Mouse (Mus musculus) erythroblast, embryonic 14.5 days (primary cell): Measurements from ENCODE around the gene Tut7. TPM values are rescaled to one million over a fixed set of nuclear protein-coding genes. Genes with fewer than 3 reads are reported as not detected.
A peak's percentile ranks its signal among the peaks of the same experiment; 100 is the strongest.
"Not testable (repeated sequence)": the region's sequence is repeated elsewhere in the genome, so short reads cannot be mapped to it uniquely, and the experiment has no call there.

Source experiments
- H3K27me3 ChIP-seq: 2 replicates; pipeline ENCODE4 v1.6.1; 2012; ENCODE audit warnings: inconsistent platforms; ENCODE audit not compliant: control insufficient read depth
- H3K36me3 ChIP-seq: 2 replicates; pipeline ENCODE4 v1.6.1; 2012; ENCODE audit warnings: mild to moderate bottlenecking, inconsistent platforms; ENCODE audit not compliant: control insufficient read depth
- H3K4me1 ChIP-seq: 2 replicates; pipeline ENCODE4 v1.6.1; 2012; ENCODE audit warnings: inconsistent platforms; ENCODE audit not compliant: control insufficient read depth
- H3K4me3 ChIP-seq: replicated peaks from 2 replicates; pipeline ENCODE3; 2012; ENCODE audit warnings: moderate library complexity, mild to moderate bottlenecking, inconsistent platforms
- H3K9me3 ChIP-seq: 2 replicates; pipeline ENCODE4 v1.6.1; 2012; ENCODE audit warnings: low read length, inconsistent platforms, mixed read lengths; ENCODE audit not compliant: control insufficient read depth
- GATA1 ChIP-seq: IDR thresholded peaks from 2 replicates; pipeline ENCODE4 v1.6.1; 2012; ENCODE audit warnings: low read length, inconsistent platforms, mixed read lengths
- TAL1 ChIP-seq: IDR thresholded peaks from 3 replicates; pipeline ENCODE4 v1.6.1; 2012; ENCODE audit warnings: low read length, inconsistent platforms, mixed read lengths
- polyA plus RNA-seq: library from polyadenylated mRNA; stranded (reverse); fragments of >175 nt; gene quantifications from 2 replicates; pipeline ENCODE4 v1.2.3, GENCODE M21; 2012

Gene Tut7
- polyA plus RNA-seq, 1 experiment: 8.1 TPM

DNA sequence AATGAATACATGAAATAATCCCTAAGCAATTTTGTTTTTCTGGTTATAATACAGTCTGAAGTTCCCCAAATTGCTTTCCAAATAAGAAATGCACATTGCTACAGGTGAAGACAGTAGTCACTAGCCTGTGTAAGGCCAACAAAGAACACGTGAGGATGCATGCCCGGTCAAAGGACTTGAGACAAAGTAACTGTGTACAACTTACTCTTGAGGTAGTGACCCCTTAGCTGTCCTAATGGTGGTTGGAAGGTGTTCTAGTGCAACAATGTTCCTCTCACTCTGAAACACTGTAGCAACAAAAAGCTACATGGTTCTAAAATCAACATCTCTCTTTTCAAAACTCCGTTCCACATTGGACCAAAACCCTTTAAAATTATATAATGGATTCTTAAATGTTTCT, 11.4 kb downstream of the Tut7 start:
- Histone ChIP-seq H3K9me3 (no peaks in the 10 kb centered on the region), H3K27me3 (no peaks in the 10 kb centered on the region), H3K36me3 (peaks cover 98% of the 10 kb centered on the region), H3K4me1 (peaks cover 65% of the 10 kb centered on the region), H3K4me3 (no peak overlapping the region)
- TF ChIP-seq GATA1 (no peak), TAL1 (no peak)

DNA sequence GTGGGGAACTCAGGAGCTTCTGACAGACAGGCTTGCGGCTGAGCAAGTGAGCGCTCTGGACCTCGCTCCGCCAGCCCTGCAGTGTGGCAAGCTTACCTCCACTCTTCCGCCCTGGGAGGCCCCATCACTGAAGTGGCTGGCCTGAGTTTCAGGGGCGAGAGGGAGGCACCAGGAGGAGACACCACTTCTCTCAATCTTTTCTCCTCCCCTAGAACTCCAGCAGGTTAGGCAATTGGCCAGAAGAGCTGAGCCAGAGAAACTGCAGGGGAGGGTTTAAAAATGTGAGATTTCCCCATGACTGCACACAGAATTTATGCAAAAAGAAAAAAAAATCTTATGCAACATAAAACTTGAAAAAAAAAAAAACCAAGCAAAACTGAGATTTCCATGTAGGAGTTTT, 21.9 kb downstream of the Tut7 start:
- H3K9me3 ChIP-seq: no peaks in the 10 kb centered on the region
- no peak for TF ChIP-seq GATA1
- TF ChIP-seq TAL1: no peak
- peaks cover 66% of the 10 kb centered on the region for H3K4me1 ChIP-seq
- H3K36me3 ChIP-seq: peaks cover 100% of the 10 kb centered on the region
- no peak overlapping the region for H3K4me3 ChIP-seq
- H3K27me3 ChIP-seq: no peaks in the 10 kb centered on the region

DNA sequence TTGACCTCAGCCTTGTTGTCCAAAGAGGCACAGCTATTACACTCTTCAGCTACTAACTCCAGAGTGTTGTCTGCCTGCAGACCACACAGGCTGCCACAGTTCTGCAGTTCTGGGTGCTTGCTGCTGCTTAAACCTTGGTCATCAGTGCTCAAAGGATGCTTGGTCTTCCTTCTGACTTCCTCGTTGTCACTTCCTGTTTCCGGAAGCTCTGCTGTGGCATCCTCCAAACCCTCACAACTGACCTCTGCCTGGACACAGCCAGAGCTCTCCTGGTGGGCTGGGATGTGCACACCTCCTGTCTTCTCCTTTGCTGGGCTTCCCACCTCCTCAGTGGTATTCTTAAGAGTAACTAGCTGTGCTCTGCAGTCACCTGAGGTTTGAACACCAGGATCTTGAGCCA, 22.9 kb downstream of the Tut7 start:
- no peaks in the 10 kb centered on the region for H3K9me3 ChIP-seq
- TF ChIP-seq GATA1 (no peak), TAL1 (no peak)
- H3K4me1 ChIP-seq: peaks cover 75% of the 10 kb centered on the region
- H3K4me3 ChIP-seq: no peak overlapping the region
- H3K27me3 ChIP-seq: no peaks in the 10 kb centered on the region
- H3K36me3 ChIP-seq: peaks cover 100% of the 10 kb centered on the region

DNA sequence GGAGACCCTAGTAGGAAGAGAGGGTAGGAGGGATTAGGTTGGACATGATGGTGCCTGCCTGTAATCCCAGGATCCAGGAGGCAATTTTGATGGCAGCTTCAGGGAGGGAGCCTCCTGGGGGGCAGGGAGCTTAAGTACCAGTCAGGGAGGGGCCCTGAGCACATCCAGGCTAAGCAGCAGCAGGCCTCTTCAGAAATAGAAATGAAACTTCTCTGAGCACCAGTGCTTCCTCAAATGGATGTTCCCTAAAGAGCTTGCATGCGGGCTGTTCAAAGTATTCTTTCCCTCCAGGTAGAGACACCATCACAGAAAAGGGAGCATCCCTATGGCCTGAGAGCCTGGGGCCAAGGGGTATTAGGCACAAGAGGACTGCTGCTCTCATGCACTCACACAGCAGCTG, 24.6 kb downstream of the Tut7 start:
- H3K4me1 ChIP-seq: peaks cover 84% of the 10 kb centered on the region
- no peaks in the 10 kb centered on the region for H3K9me3 ChIP-seq
- H3K4me3 ChIP-seq: no peak overlapping the region
- H3K27me3 ChIP-seq: no peaks in the 10 kb centered on the region
- TF ChIP-seq GATA1 (no peak), TAL1 (no peak)
- peaks cover 100% of the 10 kb centered on the region for H3K36me3 ChIP-seq

DNA sequence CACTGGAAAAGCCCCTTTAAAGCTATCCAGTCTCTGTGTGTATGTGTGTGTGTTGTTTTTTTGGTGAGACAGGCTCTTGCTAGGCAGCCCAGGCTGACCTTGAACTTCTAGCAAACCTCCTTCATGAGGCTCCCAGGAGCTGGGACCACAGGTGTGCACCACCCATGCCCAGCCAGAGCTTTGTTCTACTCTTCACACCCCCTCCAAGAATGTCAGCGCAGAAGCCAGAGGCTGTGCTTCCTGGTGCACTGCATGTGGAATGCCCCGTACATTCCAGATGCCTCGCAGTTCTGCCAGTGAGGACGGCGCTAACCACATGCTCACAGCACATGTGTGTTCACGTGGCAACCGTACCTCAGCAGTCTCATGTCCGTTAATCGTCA, 26.5 kb downstream of the Tut7 start:
- Histone ChIP-seq H3K4me1 (peaks cover 92% of the 10 kb centered on the region), H3K27me3 (no peaks in the 10 kb centered on the region), H3K4me3 (peak overlapping the region; percentile 43), H3K9me3 (no peaks in the 10 kb centered on the region), H3K36me3 (peaks cover 100% of the 10 kb centered on the region)
- TF ChIP-seq GATA1: no peak
- TF ChIP-seq TAL1: no peak

DNA sequence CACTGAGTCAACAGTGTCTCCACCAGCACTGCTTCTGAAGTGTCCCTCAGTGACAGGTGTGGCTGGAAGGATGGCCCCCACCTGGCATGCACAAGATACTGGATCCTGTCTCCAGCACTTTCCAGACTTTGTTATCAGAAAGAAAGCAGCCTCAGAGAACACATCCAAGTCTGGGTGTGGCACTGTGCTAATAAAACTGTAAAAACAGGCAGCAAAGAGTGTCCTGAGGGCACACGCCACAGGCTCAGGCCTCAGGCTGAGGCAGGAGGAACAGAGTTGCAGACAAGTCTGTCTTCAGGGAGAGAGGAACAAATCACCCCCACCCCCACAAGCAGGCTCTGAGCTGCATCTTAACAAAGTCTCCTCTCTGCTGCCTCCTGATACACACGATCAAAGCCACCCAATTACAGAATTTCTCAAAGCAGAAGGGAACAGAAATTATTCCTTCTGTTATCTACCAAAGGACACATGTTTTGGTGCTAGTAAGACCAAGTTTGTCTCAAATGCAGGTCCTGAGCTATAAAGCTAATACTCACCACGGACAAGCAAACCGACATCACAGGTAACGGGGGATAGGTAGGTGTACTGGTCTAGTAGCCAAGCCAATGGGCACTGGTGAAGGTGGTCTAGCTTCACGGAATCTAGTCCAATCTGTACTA, 27.0 kb downstream of the Tut7 start:
- Histone ChIP-seq H3K9me3 (no peaks in the 10 kb centered on the region), H3K4me1 (peaks cover 95% of the 10 kb centered on the region), H3K27me3 (no peaks in the 10 kb centered on the region), H3K36me3 (peaks cover 100% of the 10 kb centered on the region), H3K4me3 (peak overlapping the region; percentile 43)
- TF ChIP-seq GATA1: peak; percentile 80
- peak; percentile 92 for TF ChIP-seq TAL1

DNA sequence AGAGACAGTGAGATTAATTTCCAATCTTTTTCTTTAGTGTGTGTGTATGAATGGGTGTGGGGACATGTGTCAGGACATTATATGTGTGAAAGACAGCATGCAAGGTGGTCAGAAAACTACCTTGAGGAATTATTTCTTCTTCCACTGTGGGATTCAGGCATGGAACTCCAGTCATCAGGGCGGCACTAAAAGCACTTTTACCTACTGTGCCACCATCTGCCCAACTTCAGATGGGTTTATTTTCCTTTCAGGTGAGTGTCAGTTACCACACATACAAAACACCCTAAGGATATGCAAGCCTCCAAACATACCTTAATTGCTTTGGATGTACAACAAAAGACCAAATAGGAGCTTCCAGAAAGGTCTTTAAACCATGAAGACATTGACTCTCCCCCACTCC, 28.2 kb downstream of the Tut7 start:
- H3K27me3 ChIP-seq: no peaks in the 10 kb centered on the region
- peaks cover 92% of the 10 kb centered on the region for H3K4me1 ChIP-seq
- peaks cover 100% of the 10 kb centered on the region for H3K36me3 ChIP-seq

DNA sequence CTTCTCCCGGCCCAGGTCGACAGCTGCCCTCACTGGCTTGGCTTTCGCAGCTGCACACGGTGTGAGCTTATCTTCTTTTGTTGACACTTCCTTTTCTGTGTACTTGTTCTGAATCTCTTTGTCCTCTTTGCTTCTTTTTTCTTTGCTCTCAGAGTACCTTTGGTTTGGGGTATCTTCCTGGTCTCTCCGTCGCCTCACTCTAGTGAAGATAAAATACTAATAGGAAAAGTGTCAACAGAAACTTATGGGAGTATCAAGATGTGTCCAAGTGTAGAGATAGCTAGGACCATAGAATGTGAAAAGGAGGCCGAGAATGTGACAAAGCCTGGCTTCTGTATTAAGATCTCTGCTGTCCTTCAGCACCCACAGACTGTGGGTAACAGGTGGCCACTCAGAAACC, 40.8 kb downstream of the Tut7 start, which contains the start of gene Gm49354:
Gene Gm49354, minus strand, starts transcription at position 101 of the 400 bp plus-strand sequence.
- Histone ChIP-seq H3K9me3 (peaks cover 11% of the 10 kb centered on the region), H3K27me3 (no peaks in the 10 kb centered on the region), H3K4me3 (no peak within 1 kb of the TSS), H3K36me3 (peaks cover 99% of the 10 kb centered on the region), H3K4me1 (peaks cover 14% of the 10 kb centered on the region)
- TF ChIP-seq GATA1 (no peak), TAL1 (no peak)

More for the DNA sequence above, 28.2 kb downstream of the Tut7 start:
- Histone ChIP-seq H3K4me3 (no peak overlapping the region), H3K9me3 (no peaks in the 10 kb centered on the region)
- no peak for TF ChIP-seq GATA1
- no peak for TF ChIP-seq TAL1

DNA sequence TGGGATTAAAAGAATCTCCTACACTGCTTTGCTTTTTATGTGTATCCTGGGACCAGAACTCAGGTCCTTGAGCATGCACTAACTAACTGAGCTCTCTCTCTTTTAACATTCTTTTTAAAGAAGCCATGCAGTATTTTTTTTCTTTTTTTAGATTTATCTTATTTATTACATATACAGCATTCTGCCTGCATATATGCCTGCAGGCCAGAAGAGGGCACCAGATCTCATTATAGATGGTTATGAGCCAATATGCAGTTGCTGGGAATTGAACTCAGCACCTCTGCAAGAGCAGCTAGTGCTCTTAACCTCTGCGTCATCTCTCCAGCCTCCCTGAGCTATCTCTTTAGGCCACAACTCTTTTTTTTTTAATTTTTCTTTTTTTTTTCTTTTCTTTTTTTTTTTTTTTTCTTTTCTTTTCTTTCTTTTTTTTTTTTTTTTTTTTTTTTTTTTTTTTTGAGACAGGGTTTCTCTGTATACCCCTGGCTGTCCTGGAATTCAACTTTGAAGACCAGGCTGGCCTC, 43.1 kb downstream of the Tut7 start:
- Histone ChIP-seq H3K4me1 (peaks cover 29% of the 10 kb centered on the region), H3K9me3 (peaks cover 11% of the 10 kb centered on the region), H3K36me3 (peaks cover 99% of the 10 kb centered on the region)
- H3K27me3 ChIP-seq, H3K4me3 ChIP-seq: not testable (repeated sequence)

DNA sequence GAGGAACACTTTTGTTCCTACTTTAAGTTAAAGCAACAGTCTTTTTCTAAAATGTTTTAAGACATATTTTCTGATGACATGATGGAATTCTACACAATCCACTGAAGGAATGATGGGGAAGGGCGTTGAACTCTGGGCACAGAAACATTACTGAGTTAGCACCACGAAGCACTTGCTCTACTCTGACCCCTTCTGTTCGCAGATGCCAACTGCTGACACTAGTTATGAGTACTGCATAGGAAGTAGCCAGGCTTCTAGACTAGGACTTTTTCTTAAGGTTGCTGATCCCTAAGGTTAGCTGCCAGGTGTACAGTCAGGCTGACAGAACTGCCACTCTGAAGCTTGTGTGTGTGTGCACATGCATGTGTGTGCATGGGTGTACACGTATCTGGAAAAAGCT, 43.7 kb downstream of the Tut7 start:
- peaks cover 99% of the 10 kb centered on the region for H3K36me3 ChIP-seq
- TF ChIP-seq TAL1: no peak
- no peak for TF ChIP-seq GATA1

More for the DNA sequence above, 43.7 kb downstream of the Tut7 start:
- Histone ChIP-seq H3K4me3 (no peak overlapping the region), H3K4me1 (peaks cover 30% of the 10 kb centered on the region), H3K27me3 (no peaks in the 10 kb centered on the region), H3K9me3 (peaks cover 11% of the 10 kb centered on the region)
